Mouse (Mus musculus) ES-Bruce4 (cell line): ENCODE results near the gene Hspa2. TPM values are rescaled to one million over a fixed set of nuclear protein-coding genes. Genes with fewer than 3 reads are reported as not detected.
A peak's percentile ranks its signal among the peaks of the same experiment; 100 is the strongest.

ENCODE experiments used
- H3K27ac ChIP-seq: 2 replicates; pipeline ENCODE4 v1.5.1; 2012; ENCODE audit warnings: low read length, inconsistent platforms; ENCODE audit not compliant: insufficient read depth
- H3K27me3 ChIP-seq: 2 replicates; pipeline ENCODE4 v1.6.1; 2012; ENCODE audit warnings: mild to moderate bottlenecking, low read length, inconsistent platforms; ENCODE audit not compliant: control insufficient read depth, poor library complexity, insufficient read depth, severe bottlenecking
- H3K36me3 ChIP-seq: 2 replicates; pipeline ENCODE4 v1.6.1; 2012; ENCODE audit warnings: inconsistent platforms, mild to moderate bottlenecking, low read length, moderate library complexity; ENCODE audit not compliant: control insufficient read depth, poor library complexity, insufficient read depth, severe bottlenecking
- H3K4me1 ChIP-seq: one replicate; pipeline ENCODE4 v1.8.1; 2011; ENCODE audit warnings: low read length; ENCODE audit not compliant: control insufficient read depth, insufficient read depth
- H3K4me3 ChIP-seq: 2 replicates; pipeline ENCODE4 v1.5.1; 2011; ENCODE audit warnings: low read depth, mild to moderate bottlenecking, low read length
- H3K9ac ChIP-seq: 2 replicates; pipeline ENCODE4 v1.6.1; 2012; ENCODE audit warnings: low read depth, mild to moderate bottlenecking, inconsistent platforms; ENCODE audit not compliant: poor library complexity, severe bottlenecking
- H3K9me3 ChIP-seq: replicated peaks from 2 replicates; pipeline ENCODE4 v1.6.1; 2012; ENCODE audit warnings: mild to moderate bottlenecking, low read length, inconsistent platforms; ENCODE audit not compliant: control insufficient read depth, poor library complexity, insufficient read depth, severe bottlenecking
- CTCF ChIP-seq: IDR thresholded peaks from one replicate; pipeline ENCODE4 v1.8.1; 2011; ENCODE audit warnings: low read depth, low read length
- EP300 ChIP-seq: IDR thresholded peaks from 2 replicates; pipeline ENCODE4 v1.6.1; 2011; ENCODE audit warnings: low read depth, low read length; ENCODE audit not compliant: insufficient read depth
- POLR2A ChIP-seq: IDR thresholded peaks from one replicate; pipeline ENCODE4 v1.8.1; 2011; ENCODE audit warnings: low read length; ENCODE audit not compliant: insufficient read depth
- polyA plus RNA-seq: library from polyadenylated mRNA; stranded (reverse); fragments of >200 nt; gene quantifications from 2 replicates; pipeline ENCODE4 v1.2.4, GENCODE M21; 2011; ENCODE audit warnings: low read depth; ENCODE audit not compliant: missing spikeins, insufficient read depth, insufficient read length

Hspa2 gene
- polyA plus RNA-seq: 8.2 and 8.7 TPM in 2 replicates

DNA sequence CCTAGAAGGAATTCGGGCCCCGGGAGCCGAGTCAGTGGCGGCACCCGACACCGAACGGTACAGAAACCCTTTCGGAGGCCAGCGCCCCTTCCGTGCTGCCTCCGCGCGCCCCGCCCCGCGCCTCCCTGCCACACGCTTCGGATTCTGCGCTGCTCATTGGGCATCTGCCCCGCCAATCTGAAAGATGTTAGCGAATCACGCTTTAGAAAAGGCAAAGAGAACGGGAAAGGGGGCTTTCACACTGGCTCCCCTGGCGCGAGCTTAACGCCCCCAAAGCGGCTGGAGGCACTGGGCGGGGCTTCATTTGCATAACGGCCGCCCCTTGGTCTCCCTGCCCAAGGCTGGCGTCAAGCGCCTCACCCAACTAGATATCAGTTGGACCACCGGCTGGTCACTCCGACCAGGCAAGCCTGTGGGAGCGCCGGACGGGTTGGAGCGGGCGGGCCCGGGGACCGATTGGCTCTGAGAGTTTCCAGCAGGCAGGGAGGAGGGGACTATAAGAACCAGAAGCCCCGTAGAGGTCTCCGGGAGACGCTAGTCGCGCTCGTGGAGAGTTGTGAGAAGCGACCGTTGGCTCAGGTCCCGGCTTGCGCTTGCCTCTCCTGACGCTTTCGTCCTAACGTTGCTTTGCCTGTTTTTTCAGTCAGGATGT, at the start of gene Hspa2:
TSS of gene Hspa2 (plus strand) at position 291 of the 652 bp plus-strand sequence.
- no peaks in the 10 kb centered on the region for H3K27me3 ChIP-seq
- peak within 1 kb of the TSS; percentile 86 for H3K4me3 ChIP-seq
- TF ChIP-seq EP300 (no peak), POLR2A (peak; percentile 92), CTCF (no peak)
- no peaks in the 10 kb centered on the region for H3K36me3 ChIP-seq
- no peak within 1 kb of the TSS for H3K27ac ChIP-seq
- H3K9ac ChIP-seq: peak within 1 kb of the TSS; percentile 58
- H3K4me1 ChIP-seq: no peaks in the 10 kb centered on the region
- no peaks in the 10 kb centered on the region for H3K9me3 ChIP-seq

DNA sequence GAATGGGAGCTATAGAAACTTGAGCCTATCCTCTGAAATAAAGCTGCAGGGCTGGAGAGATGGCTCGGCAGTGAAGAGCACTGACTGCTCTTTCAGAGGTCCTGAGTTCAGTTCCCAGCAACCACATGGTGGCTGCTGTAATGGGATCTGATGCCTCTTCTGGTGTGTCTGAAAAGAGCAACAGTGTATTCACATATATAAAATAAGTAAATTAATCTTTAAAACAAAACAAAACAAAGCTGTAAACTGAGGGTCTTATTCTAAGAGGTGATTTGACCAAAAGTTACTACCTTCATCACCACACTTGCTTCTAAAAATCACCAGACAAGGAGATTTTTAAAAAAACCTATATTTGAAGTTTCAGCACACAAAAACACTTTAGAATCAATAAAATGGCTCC, 43.1 kb upstream of the Hspa2 start:
- no peak for TF ChIP-seq CTCF
- no peak for TF ChIP-seq EP300
- no peak for TF ChIP-seq POLR2A
- Histone ChIP-seq H3K9ac (no peak overlapping the region), H3K4me3 (no peak overlapping the region), H3K36me3 (peaks cover 2% of the 10 kb centered on the region), H3K27ac (no peak overlapping the region), H3K9me3 (no peaks in the 10 kb centered on the region), H3K27me3 (no peaks in the 10 kb centered on the region), H3K4me1 (no peaks in the 10 kb centered on the region)

DNA sequence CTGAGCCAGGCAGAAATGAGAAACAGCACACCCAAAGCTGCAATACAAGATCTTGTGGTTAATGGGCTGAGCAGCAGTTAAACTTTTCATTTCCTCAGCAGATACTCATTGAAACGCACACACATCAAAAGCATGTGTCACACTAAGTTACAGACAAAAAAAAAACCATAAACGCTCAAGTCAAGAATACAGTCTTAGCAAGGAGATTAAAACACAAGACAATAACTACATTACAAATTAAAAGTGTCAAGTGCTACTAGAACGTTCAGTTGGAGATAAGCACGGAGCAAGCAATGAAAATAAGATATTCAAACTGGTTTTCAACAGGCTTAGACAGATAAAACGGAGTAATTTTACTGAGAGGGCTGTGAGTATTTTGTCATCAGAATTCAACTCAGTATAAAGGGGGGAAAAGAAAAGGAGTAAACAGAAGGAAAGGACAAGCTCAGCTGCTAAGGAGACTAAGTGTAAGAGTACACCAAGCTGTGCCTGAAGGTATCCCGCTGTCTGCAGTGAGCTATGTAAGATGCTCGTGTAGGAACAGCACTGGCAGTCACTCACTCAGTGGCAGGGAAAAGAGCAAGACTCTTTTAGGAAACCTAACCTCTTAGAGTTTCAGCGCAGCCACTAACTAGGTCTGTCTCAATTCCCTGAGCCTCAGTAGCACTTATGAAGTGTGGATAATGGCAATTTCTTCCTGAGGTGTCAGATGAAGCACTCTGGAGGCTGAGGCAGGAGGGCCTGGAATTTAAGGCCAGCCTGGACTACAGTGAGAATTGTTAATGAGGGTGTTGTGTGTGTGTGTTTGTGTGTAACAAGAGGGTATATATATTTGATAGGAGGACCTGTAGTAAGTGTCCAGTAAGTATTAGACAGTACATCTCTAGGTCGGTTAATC, 42.3 kb upstream of the Hspa2 start:
- H3K4me3 ChIP-seq: no peak overlapping the region
- no peaks in the 10 kb centered on the region for H3K4me1 ChIP-seq
- peaks cover 2% of the 10 kb centered on the region for H3K36me3 ChIP-seq
- no peak overlapping the region for H3K9ac ChIP-seq
- no peaks in the 10 kb centered on the region for H3K9me3 ChIP-seq
- H3K27ac ChIP-seq: no peak overlapping the region
- H3K27me3 ChIP-seq: no peaks in the 10 kb centered on the region
- TF ChIP-seq CTCF (no peak), POLR2A (no peak), EP300 (no peak)

DNA sequence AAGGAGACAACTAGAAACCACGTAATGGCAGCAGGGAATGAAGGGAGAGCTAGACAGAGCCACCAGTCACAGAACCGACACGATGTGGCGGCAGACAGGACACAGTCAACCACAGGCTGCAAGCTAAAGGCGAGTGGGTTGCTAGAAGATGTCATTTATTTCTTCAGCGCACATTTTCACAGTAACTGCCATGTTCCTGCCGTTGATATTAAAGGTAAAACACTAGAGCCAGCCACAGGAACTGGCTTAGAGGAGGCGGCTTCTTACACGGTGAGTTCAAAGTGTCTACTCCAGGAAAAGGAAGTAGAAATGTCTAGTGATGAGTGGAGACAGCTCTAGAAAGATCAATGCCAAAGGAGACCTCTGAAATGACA, 41.7 kb upstream of the Hspa2 start:
- no peaks in the 10 kb centered on the region for H3K9me3 ChIP-seq
- H3K36me3 ChIP-seq: peaks cover 2% of the 10 kb centered on the region; the same call in 1 of the 2 replicates
- H3K4me3 ChIP-seq: no peak overlapping the region
- H3K27ac ChIP-seq: no peak overlapping the region
- H3K4me1 ChIP-seq: no peaks in the 10 kb centered on the region
- H3K27me3 ChIP-seq: no peaks in the 10 kb centered on the region
- TF ChIP-seq EP300: no peak
- H3K9ac ChIP-seq: no peak overlapping the region

DNA sequence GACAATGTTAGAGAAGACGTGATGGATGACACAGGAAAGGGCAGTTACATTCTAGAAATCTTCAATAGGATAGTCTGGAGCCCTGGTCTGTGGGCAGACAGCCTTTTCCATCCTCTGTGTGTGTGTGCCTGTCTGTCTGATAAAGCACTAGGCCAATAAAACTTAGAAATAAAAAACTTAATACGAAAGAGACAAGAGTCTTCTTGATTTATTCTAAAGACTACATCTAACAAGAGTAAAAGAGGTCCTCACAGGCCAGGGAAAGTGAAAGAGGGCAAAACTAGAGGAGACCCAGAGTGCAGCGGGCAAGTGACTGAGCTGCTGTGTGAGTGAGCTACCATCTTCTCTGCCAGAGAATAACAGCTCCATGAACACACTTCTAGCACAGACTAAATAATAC, 37.7 kb upstream of the Hspa2 start:
- Histone ChIP-seq H3K36me3 (no peaks in the 10 kb centered on the region), H3K27ac (no peak overlapping the region), H3K4me3 (no peak overlapping the region), H3K27me3 (no peaks in the 10 kb centered on the region), H3K4me1 (no peaks in the 10 kb centered on the region), H3K9me3 (no peaks in the 10 kb centered on the region), H3K9ac (no peak overlapping the region)
- TF ChIP-seq POLR2A: no peak
